Mouse (Mus musculus): Measurements from ENCODE around the gene Cubn. TPM values are rescaled to one million over a fixed set of nuclear protein-coding genes. Genes with fewer than 3 reads are reported as not detected.

Cubn gene
- polyA plus RNA-seq, 1 experiment from 2014 or later, result 0.18 TPM

GRCm38 (mm10) chr2:13404986-13405678, 86.5 kb downstream of the Cubn start:
- ATAC-seq, result no peak
- 87% methylated on average over 5 of the region's 5 CpGs for WGBS
- H3K4me3 ChIP-seq (replicated peaks; ENCODE audit: low read length), result no peak overlapping the region

GRCm38 (mm10) chr2:13400831-13401230, 90.8 kb downstream of the Cubn start:
- Histone ChIP-seq H3K9ac (replicated peaks; ENCODE audit: low read depth, low read length) (no peak overlapping the region), H3K27ac (ENCODE audit: low read length) (no peak overlapping the region), H3K9me3 (ENCODE audit: control insufficient read depth, low read length) (no peaks in the 10 kb centered on the region), H3K36me3 (ENCODE audit: control insufficient read depth, insufficient read depth) (no peaks in the 10 kb centered on the region), H3K4me1 (replicated peaks; ENCODE audit: control insufficient read depth, insufficient read depth, low read length) (peaks cover 7% of the 10 kb centered on the region; the same call in 1 of the 2 replicates), H3K4me2 (ENCODE audit: low read length) (no peak overlapping the region), H3K27me3 (replicated peaks; ENCODE audit: control insufficient read depth, insufficient read depth, low read length) (no peaks in the 10 kb centered on the region), H3K4me3 (replicated peaks; ENCODE audit: low read length) (no peak overlapping the region)
- ATAC-seq, result no peak
- 90% methylated on average over 6 of the region's 6 CpGs for WGBS

More at GRCm38 (mm10) chr2:13404986-13405678, 86.5 kb downstream of the Cubn start:
- Histone ChIP-seq H3K4me2 (ENCODE audit: low read length) (no peak overlapping the region), H3K9ac (replicated peaks; ENCODE audit: low read depth, low read length) (no peak overlapping the region), H3K4me1 (replicated peaks; ENCODE audit: control insufficient read depth, insufficient read depth, low read length) (no peaks in the 10 kb centered on the region), H3K9me3 (ENCODE audit: control insufficient read depth, low read length) (no peaks in the 10 kb centered on the region), H3K36me3 (ENCODE audit: control insufficient read depth, insufficient read depth) (no peaks in the 10 kb centered on the region), H3K27ac (ENCODE audit: low read length) (no peak overlapping the region), H3K27me3 (replicated peaks; ENCODE audit: control insufficient read depth, insufficient read depth, low read length) (no peaks in the 10 kb centered on the region)

GRCm38 (mm10) chr2:13399480-13400072, 92.0 kb downstream of the Cubn start:
- Histone ChIP-seq H3K4me3 (replicated peaks; ENCODE audit: low read length) (no peak overlapping the region), H3K9ac (replicated peaks; ENCODE audit: low read depth, low read length) (no peak overlapping the region), H3K27me3 (replicated peaks; ENCODE audit: control insufficient read depth, insufficient read depth, low read length) (no peaks in the 10 kb centered on the region), H3K36me3 (ENCODE audit: control insufficient read depth, insufficient read depth) (no peaks in the 10 kb centered on the region), H3K27ac (ENCODE audit: low read length) (peak overlapping the region; percentile 5), H3K9me3 (ENCODE audit: control insufficient read depth, low read length) (no peaks in the 10 kb centered on the region), H3K4me1 (replicated peaks; ENCODE audit: control insufficient read depth, insufficient read depth, low read length) (peaks cover 7% of the 10 kb centered on the region; the same call in 1 of the 2 replicates), H3K4me2 (ENCODE audit: low read length) (no peak overlapping the region)
- WGBS, result 26% methylated on average over 5 of the region's 5 CpGs
- ATAC-seq, result peak; percentile 58

- H3K27ac ChIP-seq (ENCODE audit: low read length), result peak overlapping the region; percentile 5
- ATAC-seq, result peak; percentile 93
- no peak overlapping the region for H3K4me2 ChIP-seq (ENCODE audit: low read length)
- H3K9ac ChIP-seq (replicated peaks; ENCODE audit: low read depth, low read length), result no peak overlapping the region
- H3K4me3 ChIP-seq (replicated peaks; ENCODE audit: low read length), result no peak overlapping the region
- peaks cover 7% of the 10 kb centered on the region; the same call in 1 of the 2 replicates for H3K4me1 ChIP-seq (replicated peaks; ENCODE audit: control insufficient read depth, insufficient read depth, low read length)
- WGBS, result 0% methylated on average over 2 of the region's 2 CpGs
- H3K9me3 ChIP-seq (ENCODE audit: control insufficient read depth, low read length), result no peaks in the 10 kb centered on the region
- no peaks in the 10 kb centered on the region for H3K36me3 ChIP-seq (ENCODE audit: control insufficient read depth, insufficient read depth)
- H3K27me3 ChIP-seq (replicated peaks; ENCODE audit: control insufficient read depth, insufficient read depth, low read length), result no peaks in the 10 kb centered on the region
These were observed 92.7 kb downstream of the Cubn start for GRCm38 (mm10) chr2:13398955-13399354.

- H3K27me3 ChIP-seq (replicated peaks; ENCODE audit: control insufficient read depth, insufficient read depth, low read length), result no peaks in the 10 kb centered on the region
- no peak overlapping the region for H3K4me3 ChIP-seq (replicated peaks; ENCODE audit: low read length)
- H3K4me2 ChIP-seq (ENCODE audit: low read length), result no peak overlapping the region
- peak; percentile 69 for ATAC-seq
- no peak overlapping the region for H3K27ac ChIP-seq (ENCODE audit: low read length)
- no peaks in the 10 kb centered on the region for H3K9me3 ChIP-seq (ENCODE audit: control insufficient read depth, low read length)
- H3K36me3 ChIP-seq (ENCODE audit: control insufficient read depth, insufficient read depth), result no peaks in the 10 kb centered on the region
- 11% methylated on average over 4 of the region's 4 CpGs for WGBS
- no peak overlapping the region for H3K9ac ChIP-seq (replicated peaks; ENCODE audit: low read depth, low read length)
- peaks cover 7% of the 10 kb centered on the region; the same call in 1 of the 2 replicates for H3K4me1 ChIP-seq (replicated peaks; ENCODE audit: control insufficient read depth, insufficient read depth, low read length)
These were observed 93.1 kb downstream of the Cubn start for GRCm38 (mm10) chr2:13398551-13398950.

- Histone ChIP-seq H3K4me3 (replicated peaks; ENCODE audit: low read length) (no peak overlapping the region), H3K27me3 (replicated peaks; ENCODE audit: control insufficient read depth, insufficient read depth, low read length) (no peaks in the 10 kb centered on the region), H3K4me2 (ENCODE audit: low read length) (no peak overlapping the region), H3K9ac (replicated peaks; ENCODE audit: low read depth, low read length) (no peak overlapping the region), H3K4me1 (replicated peaks; ENCODE audit: control insufficient read depth, insufficient read depth, low read length) (peaks cover 7% of the 10 kb centered on the region; the same call in 1 of the 2 replicates), H3K27ac (ENCODE audit: low read length) (no peak overlapping the region), H3K36me3 (ENCODE audit: control insufficient read depth, insufficient read depth) (no peaks in the 10 kb centered on the region), H3K9me3 (ENCODE audit: control insufficient read depth, low read length) (no peaks in the 10 kb centered on the region)
- WGBS, result 28% methylated on average over 3 of the region's 3 CpGs
- no peak for ATAC-seq
These were observed 95.5 kb downstream of the Cubn start for GRCm38 (mm10) chr2:13396124-13396540.

- H3K4me2 ChIP-seq (ENCODE audit: low read length), result no peak overlapping the region
- no peaks in the 10 kb centered on the region for H3K36me3 ChIP-seq (ENCODE audit: control insufficient read depth, insufficient read depth)
- ATAC-seq, result no peak
- 50% methylated on average over 3 of the region's 3 CpGs for WGBS
- H3K9me3 ChIP-seq (ENCODE audit: control insufficient read depth, low read length), result no peaks in the 10 kb centered on the region
- peaks cover under 1% of the 10 kb centered on the region for H3K4me1 ChIP-seq (replicated peaks; ENCODE audit: control insufficient read depth, insufficient read depth, low read length)
- no peaks in the 10 kb centered on the region for H3K27me3 ChIP-seq (replicated peaks; ENCODE audit: control insufficient read depth, insufficient read depth, low read length)
- H3K4me3 ChIP-seq (replicated peaks; ENCODE audit: low read length), result no peak overlapping the region
- no peak overlapping the region for H3K9ac ChIP-seq (replicated peaks; ENCODE audit: low read depth, low read length)
- H3K27ac ChIP-seq (ENCODE audit: low read length), result no peak overlapping the region
These were observed 100.6 kb downstream of the Cubn start for GRCm38 (mm10) chr2:13391018-13391417.

GRCm38 (mm10) chr2:13386631-13387030, 105.0 kb downstream of the Cubn start:
- H3K4me1 ChIP-seq (replicated peaks; ENCODE audit: control insufficient read depth, insufficient read depth, low read length), result peaks cover 16% of the 10 kb centered on the region
- H3K27ac ChIP-seq (ENCODE audit: low read length), result no peak overlapping the region
- no peak overlapping the region for H3K4me3 ChIP-seq (replicated peaks; ENCODE audit: low read length)
- no peaks in the 10 kb centered on the region for H3K27me3 ChIP-seq (replicated peaks; ENCODE audit: control insufficient read depth, insufficient read depth, low read length)
- WGBS, result 46% methylated on average over 5 of the region's 5 CpGs
- no peaks in the 10 kb centered on the region for H3K36me3 ChIP-seq (ENCODE audit: control insufficient read depth, insufficient read depth)
- H3K9ac ChIP-seq (replicated peaks; ENCODE audit: low read depth, low read length), result no peak overlapping the region
- peak; percentile 34 for ATAC-seq
- H3K9me3 ChIP-seq (ENCODE audit: control insufficient read depth, low read length), result no peaks in the 10 kb centered on the region
- H3K4me2 ChIP-seq (ENCODE audit: low read length), result no peak overlapping the region

- Histone ChIP-seq H3K27ac (ENCODE audit: low read length) (peak overlapping the region; percentile 74), H3K4me3 (replicated peaks; ENCODE audit: low read length) (no peak overlapping the region), H3K36me3 (ENCODE audit: control insufficient read depth, insufficient read depth) (no peaks in the 10 kb centered on the region), H3K4me1 (replicated peaks; ENCODE audit: control insufficient read depth, insufficient read depth, low read length) (peaks cover 16% of the 10 kb centered on the region), H3K9me3 (ENCODE audit: control insufficient read depth, low read length) (no peaks in the 10 kb centered on the region), H3K4me2 (ENCODE audit: low read length) (no peak overlapping the region), H3K9ac (replicated peaks; ENCODE audit: low read depth, low read length) (0 out of 2 replicates have a peak overlapping the region, but pooled peaks have one; percentile 30), H3K27me3 (replicated peaks; ENCODE audit: control insufficient read depth, insufficient read depth, low read length) (no peaks in the 10 kb centered on the region)
- WGBS, result 17% methylated on average over 3 of the region's 3 CpGs
- peak; percentile 84 for ATAC-seq
These were observed 105.9 kb downstream of the Cubn start for GRCm38 (mm10) chr2:13385542-13386345.
